Mouse (Mus musculus) CD8-positive naive resting alpha-beta T cell, adult 2 months (primary cell): ENCODE results near the gene Dusp10.

Experiments used
- DNase-seq, 2 experiments: peaks; one replicate each; pipeline ENCODE4 v3.0.0; 2022; ENCODE audit warnings: low read depth in 2 of 2, low spot score in 2 of 2

Gene Dusp10

DNA sequence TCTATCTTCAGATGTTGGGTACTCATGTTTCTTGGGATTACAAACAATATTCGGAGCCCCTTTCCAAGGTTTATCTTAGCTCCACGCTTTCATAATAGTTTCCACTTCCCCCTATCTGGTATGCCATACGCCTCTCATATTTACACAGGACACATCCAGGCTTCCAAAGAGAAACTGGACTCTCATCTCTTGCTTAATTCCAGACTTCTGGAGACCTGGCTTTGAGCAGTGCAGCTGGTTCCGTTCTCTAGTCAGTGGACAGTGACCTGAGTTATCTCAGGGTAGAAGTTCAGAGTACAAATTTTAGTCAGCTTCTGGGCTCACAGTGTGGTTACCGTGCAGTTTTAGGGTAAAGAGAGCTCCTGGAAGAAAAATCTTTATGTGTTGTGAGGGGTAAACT, 87.3 kb downstream of the Dusp10 start:
- no peak for DNase-seq

DNA sequence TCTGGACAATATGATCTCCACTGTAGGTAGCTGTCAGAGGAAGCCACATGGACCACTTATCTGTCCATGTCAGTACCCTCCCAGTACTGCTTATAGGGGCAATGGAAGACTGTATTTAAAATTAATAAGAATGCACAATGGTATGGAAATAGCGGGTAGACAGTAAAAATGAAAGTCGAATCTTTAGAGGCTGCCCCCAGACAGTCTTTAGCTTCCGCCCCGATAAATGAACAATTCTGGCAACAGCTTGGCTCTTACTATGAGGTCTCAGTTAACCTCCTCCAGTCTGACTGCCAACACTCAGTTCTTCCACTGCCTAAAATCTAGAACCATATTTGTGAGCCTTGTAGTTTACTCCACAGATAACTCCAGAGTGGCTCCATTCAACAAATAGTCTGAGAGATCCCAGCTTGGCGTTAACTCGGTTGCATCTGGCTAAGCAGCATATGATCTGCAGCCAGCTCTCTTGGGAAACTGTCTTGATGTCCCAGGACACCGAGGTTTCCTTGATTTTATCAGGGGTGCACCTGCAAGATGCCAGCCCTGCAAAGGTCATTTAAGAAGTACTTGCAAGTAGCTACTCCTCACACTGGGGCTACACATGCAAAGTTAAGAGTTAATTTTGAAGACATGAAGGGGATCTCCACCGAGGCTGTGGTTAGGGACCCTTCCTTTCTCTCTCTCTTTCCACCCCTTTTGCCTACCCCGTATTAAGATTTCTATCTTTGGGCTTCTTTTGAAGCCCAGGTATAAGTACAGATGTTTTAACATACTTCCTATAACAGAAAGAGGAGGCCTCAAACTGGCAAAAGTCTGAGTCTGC, 88.0 kb downstream of the Dusp10 start:
- DNase-seq = no peak

DNA sequence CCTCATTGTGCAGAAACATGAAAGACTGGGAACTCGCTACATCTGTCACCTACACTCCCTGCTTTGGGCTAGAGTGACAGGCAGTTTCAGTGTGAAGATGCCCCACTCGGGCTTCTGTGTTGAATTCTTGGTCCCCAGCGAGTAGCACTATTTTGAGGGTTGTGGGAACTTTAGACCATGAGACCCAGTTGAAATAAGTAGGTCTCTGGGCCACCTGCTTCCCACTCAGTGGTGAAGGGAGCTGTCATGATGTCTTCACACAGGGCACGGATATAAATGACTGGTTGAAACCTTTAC, 88.6 kb downstream of the Dusp10 start:
- no peak for DNase-seq

- no peak for DNase-seq
These were observed 93.7 kb downstream of the Dusp10 start for GRCm38 (mm10) chr1:184106832-184107231.

DNA sequence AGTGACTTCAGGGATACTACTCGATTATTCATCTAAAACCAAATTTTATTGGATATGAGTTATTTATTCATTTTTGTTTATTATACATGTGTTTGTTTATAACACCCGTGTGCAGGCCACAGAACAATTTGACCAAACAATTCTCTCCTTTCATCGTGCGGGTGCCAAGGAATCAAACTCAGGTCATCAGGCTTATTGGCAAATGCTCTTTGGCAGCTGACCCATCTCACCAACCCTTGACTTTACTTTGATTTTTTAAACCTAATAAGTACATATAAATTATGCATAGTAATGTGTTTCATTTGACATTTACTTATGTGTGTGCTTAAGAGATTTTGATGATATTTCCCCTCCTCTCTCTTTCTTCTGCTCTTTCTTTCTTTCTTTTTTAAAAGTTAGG, 94.3 kb downstream of the Dusp10 start:
- DNase-seq = no peak

DNA sequence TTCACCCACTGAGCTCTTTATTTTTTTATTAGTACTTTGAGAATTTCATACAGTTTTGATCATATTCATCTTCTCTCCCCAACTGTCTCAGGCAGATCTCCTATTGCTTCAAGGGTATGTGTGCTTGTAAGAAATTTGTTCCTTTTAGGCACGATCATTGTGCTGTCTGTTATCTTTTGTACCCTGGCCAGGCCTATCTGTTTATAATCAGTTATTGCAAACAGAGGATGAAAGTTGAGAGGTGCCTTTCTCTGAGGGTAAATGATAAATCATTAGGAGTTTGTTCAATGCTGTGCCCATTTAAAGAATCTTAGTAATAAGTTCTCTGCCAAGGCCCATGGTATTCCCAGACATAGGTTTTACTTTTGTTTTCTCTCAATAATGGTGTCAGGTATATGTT, 95.2 kb downstream of the Dusp10 start:
- DNase-seq = no peak

- DNase-seq = no peak
These were observed 104.5 kb downstream of the Dusp10 start for GRCm38 (mm10) chr1:184117586-184117985.

GRCm38 (mm10) chr1:184117991-184118390, 104.9 kb downstream of the Dusp10 start:
- peak; percentile 23 to 33 for DNase-seq

GRCm38 (mm10) chr1:184118586-184118985, 105.5 kb downstream of the Dusp10 start:
- DNase-seq = no peak
